Mouse (Mus musculus): ENCODE results near the gene Abhd10. TPM values are rescaled to one million over a fixed set of nuclear protein-coding genes. Genes with fewer than 3 reads are reported as not detected.

Abhd10 gene
- polyA plus RNA-seq, 1 experiment from 2014 or later: 44.2 TPM

DNA sequence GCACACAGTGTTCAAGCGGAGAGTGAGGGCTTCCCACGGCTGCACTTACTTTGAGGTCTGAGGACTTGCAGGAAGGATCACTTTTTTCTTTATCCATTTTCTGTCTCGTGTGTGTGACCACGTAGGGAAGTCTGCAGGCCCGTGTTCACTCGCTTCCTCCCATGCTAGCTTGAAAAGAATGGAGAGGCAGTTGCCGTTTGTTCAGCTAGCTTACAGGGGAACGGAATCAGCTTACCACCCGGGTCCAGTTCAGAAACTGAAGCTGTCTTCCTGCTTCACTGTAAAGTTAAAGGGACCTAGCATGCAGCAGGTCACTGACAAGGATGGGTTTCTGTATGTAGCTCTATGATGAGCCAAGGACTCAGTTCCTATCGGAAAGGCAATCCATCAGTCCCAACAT is 49.2 kb downstream of the Abhd10 start, which contains the start of gene Tmprss7:
TSS of gene Tmprss7 (minus strand) at position 101 of the 400 bp plus-strand sequence.
- H3K4me1 ChIP-seq: peaks cover 12% of the 10 kb centered on the region
- no peaks in the 10 kb centered on the region for H3K27me3 ChIP-seq
- no peak for ATAC-seq
- no peak within 1 kb of the TSS for H3K9ac ChIP-seq
- WGBS: 81% methylated on average over 10 of the region's 10 CpGs
- H3K4me3 ChIP-seq: no peak within 1 kb of the TSS
- H3K9me3 ChIP-seq (replicated peaks): no peaks in the 10 kb centered on the region
- no peak within 1 kb of the TSS for H3K4me2 ChIP-seq
- H3K27ac ChIP-seq: no peak within 1 kb of the TSS
- H3K36me3 ChIP-seq (ENCODE audit: poor library complexity, severe bottlenecking): no peaks in the 10 kb centered on the region

GRCm38 (mm10) chr16:45692851-45693250 is 49.9 kb downstream of the Abhd10 start:
- no peak for ATAC-seq
- H3K9ac ChIP-seq: no peak overlapping the region
- H3K27ac ChIP-seq: no peak overlapping the region
- WGBS: 29% methylated on average over 3 of the region's 3 CpGs
- no peak overlapping the region for H3K4me3 ChIP-seq
- peaks cover 12% of the 10 kb centered on the region for H3K4me1 ChIP-seq
- H3K27me3 ChIP-seq: no peaks in the 10 kb centered on the region
- H3K9me3 ChIP-seq (replicated peaks): no peaks in the 10 kb centered on the region
- H3K4me2 ChIP-seq: no peak overlapping the region
- no peaks in the 10 kb centered on the region for H3K36me3 ChIP-seq (ENCODE audit: poor library complexity, severe bottlenecking)

- H3K4me3 ChIP-seq: no peak overlapping the region
- no peaks in the 10 kb centered on the region for H3K9me3 ChIP-seq (replicated peaks)
- peak; percentile 73 for ATAC-seq
- no peak overlapping the region for H3K9ac ChIP-seq
- H3K4me2 ChIP-seq: no peak overlapping the region
- 5% methylated on average over 4 of the region's 4 CpGs for WGBS
- peaks cover 12% of the 10 kb centered on the region for H3K4me1 ChIP-seq
- H3K27me3 ChIP-seq: no peaks in the 10 kb centered on the region
- no peaks in the 10 kb centered on the region for H3K36me3 ChIP-seq (ENCODE audit: poor library complexity, severe bottlenecking)
- H3K27ac ChIP-seq: no peak overlapping the region; the same call in 1 of the 2 replicates
These were observed 52.6 kb downstream of the Abhd10 start for GRCm38 (mm10) chr16:45690178-45690577.

- ATAC-seq: no peak
- H3K9me3 ChIP-seq (replicated peaks): no peaks in the 10 kb centered on the region
These were observed 55.9 kb downstream of the Abhd10 start for GRCm38 (mm10) chr16:45686833-45687232.

DNA sequence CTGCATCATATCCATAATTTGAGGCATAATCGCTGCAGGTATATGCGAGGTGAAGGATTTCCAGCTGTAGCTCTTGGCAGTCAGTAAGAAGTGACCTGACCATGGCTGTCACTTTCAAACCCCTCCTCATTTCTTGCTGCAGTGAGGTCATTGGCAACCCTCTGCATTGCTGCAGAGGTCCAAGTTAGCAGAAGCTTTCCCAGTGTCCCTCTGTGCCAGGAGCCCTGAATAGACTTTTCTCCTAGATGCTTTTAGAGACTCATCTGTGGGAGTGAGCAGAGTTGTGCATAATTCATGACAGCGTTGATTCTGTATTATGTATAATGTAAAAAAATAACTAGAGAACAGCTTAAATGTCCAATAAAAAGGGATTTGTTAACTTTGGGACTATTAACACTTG is 57.5 kb downstream of the Abhd10 start:
- Histone ChIP-seq H3K4me1 (peaks cover 4% of the 10 kb centered on the region), H3K27ac (no peak overlapping the region), H3K36me3 (ENCODE audit: poor library complexity, severe bottlenecking) (no peaks in the 10 kb centered on the region), H3K27me3 (no peaks in the 10 kb centered on the region), H3K9ac (no peak overlapping the region), H3K4me2 (no peak overlapping the region), H3K9me3 (replicated peaks) (no peaks in the 10 kb centered on the region), H3K4me3 (no peak overlapping the region)
- ATAC-seq: peak; percentile 12; the same call in 1 of the 2 replicates
- 70% methylated on average over 3 of the region's 3 CpGs for WGBS

More at GRCm38 (mm10) chr16:45686833-45687232, 55.9 kb downstream of the Abhd10 start:
- no peak overlapping the region for H3K4me3 ChIP-seq
- no peaks in the 10 kb centered on the region for H3K36me3 ChIP-seq (ENCODE audit: poor library complexity, severe bottlenecking)
- peaks cover 8% of the 10 kb centered on the region for H3K4me1 ChIP-seq
- no peak overlapping the region for H3K27ac ChIP-seq
- no peak overlapping the region for H3K9ac ChIP-seq
- WGBS: 83% methylated on average over 3 of the region's 3 CpGs
- no peaks in the 10 kb centered on the region for H3K27me3 ChIP-seq
- H3K4me2 ChIP-seq: no peak overlapping the region

DNA sequence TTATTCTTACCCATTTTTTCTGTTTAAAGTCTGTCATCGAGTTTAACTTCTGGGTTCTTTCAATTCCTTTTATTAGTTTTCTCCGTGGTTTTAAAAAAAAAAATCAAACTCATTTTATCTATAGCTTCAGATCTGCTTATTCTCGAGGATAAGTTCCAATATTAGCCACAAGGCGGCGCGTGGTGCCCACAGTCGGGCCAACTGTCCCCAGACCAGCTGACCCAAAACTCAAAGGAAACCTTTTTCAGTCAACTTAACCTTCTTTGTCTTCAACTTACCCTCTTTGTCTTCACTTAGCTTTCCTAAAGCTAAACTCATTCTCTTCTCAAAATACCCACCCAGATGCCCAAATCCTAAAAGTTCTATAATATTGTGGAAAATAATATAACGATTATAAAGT is 57.9 kb downstream of the Abhd10 start:
- no peaks in the 10 kb centered on the region for H3K27me3 ChIP-seq
- ATAC-seq: peak; percentile 44; the same call in 1 of the 2 replicates
- 14% methylated on average over 8 of the region's 8 CpGs for WGBS

More for the DNA sequence above, 57.9 kb downstream of the Abhd10 start:
- no peak overlapping the region for H3K4me2 ChIP-seq
- H3K36me3 ChIP-seq (ENCODE audit: poor library complexity, severe bottlenecking): no peaks in the 10 kb centered on the region
- H3K9ac ChIP-seq: no peak overlapping the region
- H3K27ac ChIP-seq: no peak overlapping the region
- H3K4me3 ChIP-seq: no peak overlapping the region
- no peaks in the 10 kb centered on the region for H3K9me3 ChIP-seq (replicated peaks)
- H3K4me1 ChIP-seq: no peaks in the 10 kb centered on the region

Other genes starting within 250 kb of the Abhd10 start
- not detected in 2 replicates for gene Gm609, start 250.0 kb downstream of the Abhd10 start, polyA plus RNA-seq (2015; fragmentation: Nextera tagmentation; extraction: Ambion mirVana)
- not detected in 2 replicates for gene Gm17783, start 210.9 kb downstream of the Abhd10 start, polyA plus RNA-seq (2015; fragmentation: Nextera tagmentation; extraction: Ambion mirVana)
- not detected in 2 replicates for gene Slc9c1, start 207.6 kb downstream of the Abhd10 start, polyA plus RNA-seq (2015; fragmentation: Nextera tagmentation; extraction: Ambion mirVana)
- gene Gcsam, start 132.6 kb downstream of the Abhd10 start, polyA plus RNA-seq (2015; fragmentation: Nextera tagmentation; extraction: Ambion mirVana): not detected in 2 replicates
- not detected in 2 replicates for gene BC016579, start 88.9 kb downstream of the Abhd10 start, polyA plus RNA-seq (2015; fragmentation: Nextera tagmentation; extraction: Ambion mirVana)
- gene Tmprss7, start 49.3 kb downstream of the Abhd10 start, polyA plus RNA-seq (2015; fragmentation: Nextera tagmentation; extraction: Ambion mirVana): 0.40 and 0.52 TPM in 2 replicates
- 467 and 499 TPM in 2 replicates for gene Tagln3, start 18.3 kb downstream of the Abhd10 start, polyA plus RNA-seq (2015; fragmentation: Nextera tagmentation; extraction: Ambion mirVana)
- 11.3 and 13.2 TPM in 2 replicates for gene Phldb2, start 210.6 kb upstream of the Abhd10 start, polyA plus RNA-seq (2015; fragmentation: Nextera tagmentation; extraction: Ambion mirVana)